Mouse (Mus musculus) forebrain, embryonic 15.5 days (tissue): ENCODE measurements around the gene Gm49395. TPM values are rescaled to one million over a fixed set of nuclear protein-coding genes. Genes with fewer than 3 reads are reported as not detected.
A peak's percentile ranks its signal among the peaks of the same experiment; 100 is the strongest.

Source experiments
- ATAC-seq: fragments of 200-750 bp; cut with Nextera tagmentation; replicated peaks from 2 replicates; pipeline ENCODE4 v1.8.0; 2017; ENCODE audit warnings: mild to moderate bottlenecking, moderate TSS enrichment, moderate library complexity
- H3K27ac ChIP-seq: fragments of 300-500 bp; sonication (generic); replicated peaks from 2 replicates; pipeline ENCODE4 v1.5.1; 2015; ENCODE audit warnings: mild to moderate bottlenecking, inconsistent platforms
- H3K27me3 ChIP-seq: fragments of 300-500 bp; sonication (generic); 2 replicates; pipeline ENCODE4 v1.6.1; 2015; ENCODE audit warnings: inconsistent platforms
- H3K36me3 ChIP-seq: fragments of 300-500 bp; sonication (generic); 2 replicates; pipeline ENCODE4 v1.6.1; 2015; ENCODE audit warnings: mild to moderate bottlenecking, inconsistent platforms
- H3K4me1 ChIP-seq: fragments of 300-500 bp; sonication (generic); 2 replicates; pipeline ENCODE4 v1.6.1; 2015; ENCODE audit warnings: inconsistent platforms
- H3K4me2 ChIP-seq: fragments of 300-500 bp; sonication (generic); replicated peaks from 2 replicates; pipeline ENCODE4 v1.6.1; 2015; ENCODE audit warnings: mild to moderate bottlenecking, inconsistent platforms
- H3K4me3 ChIP-seq: fragments of 300-500 bp; sonication (generic); 2 replicates; pipeline ENCODE4 v1.5.1; 2015; ENCODE audit warnings: mild to moderate bottlenecking, inconsistent platforms
- H3K9ac ChIP-seq: fragments of 300-500 bp; sonication (generic); replicated peaks from 2 replicates; pipeline ENCODE4 v1.6.1; 2015; ENCODE audit warnings: mild to moderate bottlenecking, inconsistent platforms
- H3K9me3 ChIP-seq: fragments of 300-500 bp; sonication (generic); 2 replicates; pipeline ENCODE4 v1.6.1; 2016; ENCODE audit warnings: inconsistent platforms
- WGBS: fragments of 180-500 bp; shearing (Covaris S2); methylation state at CpG from one replicate; pipeline ENCODE4 v1.1.7; 2015; ENCODE audit warnings: mixed read lengths; 5-methylcytosine and 5-hydroxymethylcytosine counted together
- polyA plus RNA-seq: library from polyadenylated mRNA; unstranded; fragments of >200 nt; fragmentation: Nextera tagmentation; extraction: Ambion mirVana; gene quantifications from 2 replicates; pipeline ENCODE4 v1.2.1, GENCODE M21; 2015

Gm49395 gene
- polyA plus RNA-seq, 1 experiment from 2014 or later, result 2.0 TPM

GRCm38 (mm10) chr13:115031177-115032000 lies 70.3 kb downstream of the Gm49395 start:
- Histone ChIP-seq H3K27me3 (no peaks in the 10 kb centered on the region), H3K4me3 (no peak overlapping the region), H3K4me1 (no peaks in the 10 kb centered on the region), H3K9me3 (no peaks in the 10 kb centered on the region), H3K27ac (no peak overlapping the region), H3K36me3 (no peaks in the 10 kb centered on the region), H3K4me2 (no peak overlapping the region), H3K9ac (no peak overlapping the region)
- 68% methylated on average over 17 of the region's 17 CpGs for WGBS
- ATAC-seq, result 0 out of 2 replicates have a peak, but pooled peaks have one; percentile 11

GRCm38 (mm10) chr13:115025394-115025793 lies 76.3 kb downstream of the Gm49395 start:
- 84% methylated on average over 3 of the region's 3 CpGs for WGBS

GRCm38 (mm10) chr13:115022117-115022787 lies 79.5 kb downstream of the Gm49395 start:
- no peaks in the 10 kb centered on the region for H3K27me3 ChIP-seq
- WGBS, result 91% methylated on average over 6 of the region's 6 CpGs
- no peak overlapping the region for H3K9ac ChIP-seq
- H3K27ac ChIP-seq, result no peak overlapping the region
- no peak overlapping the region for H3K4me2 ChIP-seq
- no peak overlapping the region for H3K4me3 ChIP-seq
- no peaks in the 10 kb centered on the region for H3K9me3 ChIP-seq
- no peaks in the 10 kb centered on the region for H3K36me3 ChIP-seq
- no peak for ATAC-seq
- no peaks in the 10 kb centered on the region for H3K4me1 ChIP-seq

More at GRCm38 (mm10) chr13:115025394-115025793, 76.3 kb downstream of the Gm49395 start:
- H3K27ac ChIP-seq, result no peak overlapping the region
- H3K4me2 ChIP-seq, result no peak overlapping the region
- H3K4me1 ChIP-seq, result no peaks in the 10 kb centered on the region
- no peak overlapping the region for H3K4me3 ChIP-seq
- H3K27me3 ChIP-seq, result no peaks in the 10 kb centered on the region
- ATAC-seq, result no peak
- no peaks in the 10 kb centered on the region for H3K36me3 ChIP-seq
- no peaks in the 10 kb centered on the region for H3K9me3 ChIP-seq
- no peak overlapping the region for H3K9ac ChIP-seq

- ATAC-seq, result no peak
- Histone ChIP-seq H3K27me3 (no peaks in the 10 kb centered on the region), H3K27ac (no peak overlapping the region), H3K36me3 (no peaks in the 10 kb centered on the region), H3K9me3 (no peaks in the 10 kb centered on the region), H3K9ac (no peak overlapping the region), H3K4me2 (no peak overlapping the region), H3K4me3 (no peak overlapping the region), H3K4me1 (no peaks in the 10 kb centered on the region)
- WGBS, result 80% methylated on average over 10 of the region's 10 CpGs
Observed at GRCm38 (mm10) chr13:115021411-115021810, 80.3 kb downstream of the Gm49395 start.

- no peak overlapping the region for H3K9ac ChIP-seq
- H3K4me3 ChIP-seq, result no peak overlapping the region
- H3K9me3 ChIP-seq, result no peaks in the 10 kb centered on the region
- H3K4me1 ChIP-seq, result no peaks in the 10 kb centered on the region
- no peaks in the 10 kb centered on the region for H3K27me3 ChIP-seq
- H3K36me3 ChIP-seq, result no peaks in the 10 kb centered on the region
- no peak overlapping the region for H3K27ac ChIP-seq
- no peak overlapping the region for H3K4me2 ChIP-seq
- WGBS, result 88% methylated on average over 4 of the region's 4 CpGs
- ATAC-seq, result no peak
Observed at GRCm38 (mm10) chr13:115020727-115021126, 81.0 kb downstream of the Gm49395 start.

GRCm38 (mm10) chr13:115017545-115017944 lies 84.2 kb downstream of the Gm49395 start:
- no peak for ATAC-seq
- H3K36me3 ChIP-seq, result no peaks in the 10 kb centered on the region
- 92% methylated on average over 9 of the region's 9 CpGs for WGBS

GRCm38 (mm10) chr13:115011547-115011946 lies 90.2 kb downstream of the Gm49395 start:
- no peak overlapping the region for H3K9ac ChIP-seq
- WGBS, result 64% methylated on average over 6 of the region's 6 CpGs
- no peak overlapping the region for H3K27ac ChIP-seq
- no peak overlapping the region for H3K4me2 ChIP-seq
- H3K4me1 ChIP-seq, result no peaks in the 10 kb centered on the region
- H3K36me3 ChIP-seq, result no peaks in the 10 kb centered on the region
- ATAC-seq, result no peak
- H3K9me3 ChIP-seq, result no peaks in the 10 kb centered on the region
- no peak overlapping the region for H3K4me3 ChIP-seq
- no peaks in the 10 kb centered on the region for H3K27me3 ChIP-seq

More at GRCm38 (mm10) chr13:115017545-115017944, 84.2 kb downstream of the Gm49395 start:
- Histone ChIP-seq H3K4me2 (no peak overlapping the region), H3K9me3 (no peaks in the 10 kb centered on the region), H3K4me1 (no peaks in the 10 kb centered on the region), H3K27ac (no peak overlapping the region), H3K9ac (no peak overlapping the region), H3K4me3 (no peak overlapping the region), H3K27me3 (no peaks in the 10 kb centered on the region)

GRCm38 (mm10) chr13:115006213-115006835 lies 95.4 kb downstream of the Gm49395 start:
- H3K4me1 ChIP-seq, result 0 out of 2 replicates have a peak, but pooled peaks cover 6% of the 10 kb centered on the region
- H3K9me3 ChIP-seq, result no peaks in the 10 kb centered on the region
- no peaks in the 10 kb centered on the region for H3K27me3 ChIP-seq
- WGBS, result 29% methylated on average over 9 of the region's 9 CpGs
- H3K36me3 ChIP-seq, result no peaks in the 10 kb centered on the region
- ATAC-seq, result no peak
- H3K9ac ChIP-seq, result no peak overlapping the region
- H3K4me2 ChIP-seq, result no peak overlapping the region
- no peak overlapping the region for H3K4me3 ChIP-seq
- H3K27ac ChIP-seq, result no peak overlapping the region

GRCm38 (mm10) chr13:115005342-115005741 lies 96.4 kb downstream of the Gm49395 start:
- no peak overlapping the region for H3K4me3 ChIP-seq
- H3K4me1 ChIP-seq, result 0 out of 2 replicates have a peak, but pooled peaks cover 6% of the 10 kb centered on the region
- H3K4me2 ChIP-seq, result no peak overlapping the region
- H3K9ac ChIP-seq, result no peak overlapping the region
- no peaks in the 10 kb centered on the region for H3K9me3 ChIP-seq
- no peaks in the 10 kb centered on the region for H3K36me3 ChIP-seq
- H3K27ac ChIP-seq, result no peak overlapping the region
- ATAC-seq, result no peak
- 78% methylated on average over 6 of the region's 6 CpGs for WGBS
- H3K27me3 ChIP-seq, result no peaks in the 10 kb centered on the region

GRCm38 (mm10) chr13:115003444-115004053 lies 98.2 kb downstream of the Gm49395 start:
- no peak overlapping the region for H3K4me3 ChIP-seq
- H3K27ac ChIP-seq, result no peak overlapping the region
- ATAC-seq, result 0 out of 2 replicates have a peak, but pooled peaks have one; percentile 29
- no peak overlapping the region for H3K9ac ChIP-seq
- WGBS, result 58% methylated on average over 7 of the region's 7 CpGs
- H3K4me1 ChIP-seq, result 0 out of 2 replicates have a peak, but pooled peaks cover 6% of the 10 kb centered on the region
- H3K4me2 ChIP-seq, result no peak overlapping the region
- H3K27me3 ChIP-seq, result no peaks in the 10 kb centered on the region
- no peaks in the 10 kb centered on the region for H3K36me3 ChIP-seq
- no peaks in the 10 kb centered on the region for H3K9me3 ChIP-seq

GRCm38 (mm10) chr13:115002837-115003236 lies 98.9 kb downstream of the Gm49395 start:
- H3K27me3 ChIP-seq, result no peaks in the 10 kb centered on the region
- whole genome bisulfite sequencing, result 88% methylated on average over 3 of the region's 3 CpGs

More at GRCm38 (mm10) chr13:115002837-115003236, 98.9 kb downstream of the Gm49395 start:
- Histone ChIP-seq H3K9ac (no peak overlapping the region), H3K4me3 (no peak overlapping the region), H3K9me3 (no peaks in the 10 kb centered on the region), H3K36me3 (no peaks in the 10 kb centered on the region), H3K4me2 (no peak overlapping the region), H3K27ac (no peak overlapping the region), H3K4me1 (0 out of 2 replicates have a peak, but pooled peaks cover 6% of the 10 kb centered on the region)
- no peak for ATAC-seq
